Mouse (Mus musculus) liver, embryonic 16.5 days (tissue): ENCODE results near the gene Wnt7b. TPM values are rescaled to one million over a fixed set of nuclear protein-coding genes. Genes with fewer than 3 reads are reported as not detected.

ENCODE experiments used
- ATAC-seq: fragments of 200-750 bp; cut with Nextera tagmentation; 2 replicates; pipeline ENCODE4 v1.8.0; 2017; ENCODE audit warnings: low read depth, mild to moderate bottlenecking, moderate number of reproducible peaks, moderate library complexity
- H3K27ac ChIP-seq: fragments of 300-500 bp; sonication (generic); 2 replicates; pipeline ENCODE4 v1.5.1; 2014; ENCODE audit warnings: mild to moderate bottlenecking, low read length
- H3K27me3 ChIP-seq: fragments of 300-500 bp; sonication (generic); 2 replicates; pipeline ENCODE4 v1.6.1; 2014; ENCODE audit warnings: low read depth, low read length, mixed read lengths; ENCODE audit not compliant: control insufficient read depth, insufficient read depth
- H3K36me3 ChIP-seq: fragments of 300-500 bp; sonication (generic); 2 replicates; pipeline ENCODE4 v1.6.1; 2014; ENCODE audit warnings: mild to moderate bottlenecking; ENCODE audit not compliant: control insufficient read depth, insufficient read depth
- H3K4me1 ChIP-seq: fragments of 300-500 bp; sonication (generic); 2 replicates; pipeline ENCODE4 v1.6.1; 2014; ENCODE audit warnings: low read depth, low read length, mixed read lengths; ENCODE audit not compliant: control insufficient read depth
- H3K4me2 ChIP-seq: fragments of 300-500 bp; sonication (generic); 2 replicates; pipeline ENCODE4 v1.6.1; 2014; ENCODE audit warnings: low read depth, low read length, mixed read lengths
- H3K4me3 ChIP-seq: fragments of 300-500 bp; sonication (generic); 2 replicates; pipeline ENCODE4 v1.5.1; 2014; ENCODE audit warnings: low read depth, mild to moderate bottlenecking, low read length
- H3K9ac ChIP-seq: fragments of 300-500 bp; sonication (generic); 2 replicates; pipeline ENCODE4 v1.6.1; 2014; ENCODE audit warnings: low read depth, low read length
- H3K9me3 ChIP-seq: fragments of 300-500 bp; sonication (generic); replicated peaks from 2 replicates; pipeline ENCODE4 v1.6.1; 2016; ENCODE audit warnings: low read length; ENCODE audit not compliant: control insufficient read depth
- WGBS: fragments of 180-500 bp; shearing (Covaris S2); extraction: QIAGEN DNeasy Blood & Tissue Kit; methylation state at CpG from one replicate; pipeline ENCODE4 v1.1.7; 2014; ENCODE audit not compliant: insufficient replicate concordance; 5-methylcytosine and 5-hydroxymethylcytosine counted together
- polyA plus RNA-seq: library from polyadenylated mRNA; unstranded; fragments of >200 nt; fragmentation: Nextera tagmentation; extraction: Ambion mirVana; gene quantifications from 2 replicates; pipeline ENCODE4 v1.2.1, GENCODE M21; 2015

Wnt7b gene
- polyA plus RNA-seq, 1 experiment from 2014 or later: 0.19 TPM

GRCm38 (mm10) chr15:85612660-85613357 lies 30.5 kb upstream of the Wnt7b start:
- Histone ChIP-seq H3K4me3 (no peak overlapping the region), H3K9me3 (no peaks in the 10 kb centered on the region), H3K4me1 (no peaks in the 10 kb centered on the region), H3K36me3 (no peaks in the 10 kb centered on the region), H3K27ac (no peak overlapping the region), H3K4me2 (no peak overlapping the region), H3K9ac (no peak overlapping the region), H3K27me3 (peaks cover 13% of the 10 kb centered on the region)
- no peak for ATAC-seq
- WGBS: 55% methylated on average over 8 of the region's 8 CpGs

- WGBS: 58% methylated on average over 16 of the region's 16 CpGs
- H3K36me3 ChIP-seq: no peaks in the 10 kb centered on the region
- H3K4me2 ChIP-seq: no peak overlapping the region
- no peak overlapping the region for H3K4me3 ChIP-seq
- H3K9me3 ChIP-seq: no peaks in the 10 kb centered on the region
- H3K27ac ChIP-seq: no peak overlapping the region
- no peak overlapping the region for H3K9ac ChIP-seq
- peaks cover 13% of the 10 kb centered on the region for H3K27me3 ChIP-seq
- ATAC-seq: no peak
- no peaks in the 10 kb centered on the region for H3K4me1 ChIP-seq
Observed at GRCm38 (mm10) chr15:85611701-85612520, 29.6 kb upstream of the Wnt7b start.

GRCm38 (mm10) chr15:85610618-85611218 lies 28.4 kb upstream of the Wnt7b start:
- H3K9ac ChIP-seq: no peak overlapping the region
- ATAC-seq: peak; percentile 40

GRCm38 (mm10) chr15:85610120-85610519 lies 27.8 kb upstream of the Wnt7b start:
- Histone ChIP-seq H3K4me2 (no peak overlapping the region), H3K27ac (no peak overlapping the region), H3K4me3 (no peak overlapping the region), H3K9me3 (no peaks in the 10 kb centered on the region), H3K27me3 (peaks cover 3% of the 10 kb centered on the region; the same call in 1 of the 2 replicates), H3K9ac (no peak overlapping the region), H3K36me3 (no peaks in the 10 kb centered on the region), H3K4me1 (no peaks in the 10 kb centered on the region)
- no peak for ATAC-seq
- WGBS: 33% methylated on average over 5 of the region's 5 CpGs

More at GRCm38 (mm10) chr15:85610618-85611218, 28.4 kb upstream of the Wnt7b start:
- Histone ChIP-seq H3K36me3 (no peaks in the 10 kb centered on the region), H3K27me3 (peaks cover 9% of the 10 kb centered on the region), H3K4me2 (no peak overlapping the region), H3K4me3 (no peak overlapping the region), H3K9me3 (no peaks in the 10 kb centered on the region), H3K27ac (no peak overlapping the region), H3K4me1 (no peaks in the 10 kb centered on the region)
- WGBS: 27% methylated on average over 8 of the region's 8 CpGs

GRCm38 (mm10) chr15:85609266-85610004 lies 27.2 kb upstream of the Wnt7b start:
- H3K27me3 ChIP-seq: no peaks in the 10 kb centered on the region
- 58% methylated on average over 5 of the region's 5 CpGs for WGBS
- no peak overlapping the region for H3K27ac ChIP-seq
- no peaks in the 10 kb centered on the region for H3K4me1 ChIP-seq
- no peaks in the 10 kb centered on the region for H3K9me3 ChIP-seq
- no peak overlapping the region for H3K9ac ChIP-seq
- H3K4me2 ChIP-seq: no peak overlapping the region
- no peak for ATAC-seq
- no peaks in the 10 kb centered on the region for H3K36me3 ChIP-seq
- no peak overlapping the region for H3K4me3 ChIP-seq

- H3K27ac ChIP-seq: no peak overlapping the region
- H3K27me3 ChIP-seq: no peaks in the 10 kb centered on the region
- ATAC-seq: no peak
- H3K4me1 ChIP-seq: no peaks in the 10 kb centered on the region
- H3K9ac ChIP-seq: no peak overlapping the region
- H3K9me3 ChIP-seq: no peaks in the 10 kb centered on the region
- WGBS: 48% methylated on average over 17 of the region's 17 CpGs
- no peak overlapping the region for H3K4me2 ChIP-seq
- no peaks in the 10 kb centered on the region for H3K36me3 ChIP-seq
- no peak overlapping the region for H3K4me3 ChIP-seq
Observed at GRCm38 (mm10) chr15:85605962-85606610, 23.8 kb upstream of the Wnt7b start.

- 71% methylated on average over 8 of the region's 8 CpGs for WGBS
- no peaks in the 10 kb centered on the region for H3K9me3 ChIP-seq
- H3K4me1 ChIP-seq: no peaks in the 10 kb centered on the region
- no peaks in the 10 kb centered on the region for H3K36me3 ChIP-seq
- no peak overlapping the region for H3K9ac ChIP-seq
- H3K4me2 ChIP-seq: no peak overlapping the region
- no peak overlapping the region for H3K27ac ChIP-seq
- no peak for ATAC-seq
- no peak overlapping the region for H3K4me3 ChIP-seq
- H3K27me3 ChIP-seq: no peaks in the 10 kb centered on the region
Observed at GRCm38 (mm10) chr15:85604938-85605337, 22.7 kb upstream of the Wnt7b start.

GRCm38 (mm10) chr15:85604507-85604906 lies 22.2 kb upstream of the Wnt7b start:
- Histone ChIP-seq H3K4me1 (no peaks in the 10 kb centered on the region), H3K4me2 (no peak overlapping the region), H3K36me3 (no peaks in the 10 kb centered on the region), H3K9ac (no peak overlapping the region), H3K27me3 (no peaks in the 10 kb centered on the region), H3K4me3 (no peak overlapping the region), H3K9me3 (no peaks in the 10 kb centered on the region), H3K27ac (no peak overlapping the region)
- 42% methylated on average over 4 of the region's 4 CpGs for WGBS
- ATAC-seq: no peak
